19 mouse cellular contexts compared by ENCODE assay signal in genomic region chr2:137966460-137967076, GRCm38 (mm10).
DNase-seq lines count a peak whose midpoint lies in the region; ATAC-seq and TF ChIP-seq lines count a peak whose summit lies in the region.
"Had no signal": no experiment of that assay in that cellular context is flagged by ENCODE, and none has a peak within 500 bp of the region (broad histone marks: within the 10 kb centered on the region; RNA-seq: fewer than 3 reads in every experiment).

No protein-coding gene starts in this region.

- H3K4me3 ChIP-seq in hindbrain, embryonic 16.5 days (ENCODE audit: low read length): no peak overlapping the region
- no peak overlapping the region for H3K4me3 ChIP-seq in midbrain, embryonic 15.5 days
- H3K4me3 ChIP-seq: heart, embryonic 12.5 days had no signal

- DNase-seq in brain, embryonic 14.5 days (ENCODE audit: low read depth): peak; percentile 80
- DNase-seq in embryo, embryonic 9.5 days (ENCODE audit: extremely low spot score): peak; percentile 6
- no peak for DNase-seq in cerebellum, adult 11-12 months
- no peak for DNase-seq in spleen, adult 18-20 months
- DNase-seq in right cerebral cortex, adult 18-20 months: no peak
- DNase-seq: adrenal gland, postnatal 25 days; cerebellum, postnatal 25 days; heart, postnatal 36 days; liver; lung, adult 18-20 months; lung, postnatal 36 days; right cerebral cortex, postnatal 25 days; thymus, postnatal 36 days had no signal

- no peaks in the 10 kb centered on the region for H3K4me1 ChIP-seq in hindbrain, embryonic 16.5 days (ENCODE audit: control insufficient read depth, insufficient read depth, low read depth, low read length)
- H3K4me1 ChIP-seq in midbrain, embryonic 15.5 days: 0 out of 2 replicates have a peak, but pooled peaks cover 4% of the 10 kb centered on the region
- H3K4me1 ChIP-seq: heart, embryonic 12.5 days had no signal

- H3K9ac ChIP-seq in hindbrain, embryonic 16.5 days (ENCODE audit: low read depth, low read length): no peak overlapping the region
- H3K9ac ChIP-seq in midbrain, embryonic 15.5 days: no peak overlapping the region
- H3K9ac ChIP-seq: heart, embryonic 12.5 days had no signal

- no peaks in the 10 kb centered on the region for H3K9me3 ChIP-seq in hindbrain, embryonic 16.5 days (ENCODE audit: control insufficient read depth, low read length)
- no peaks in the 10 kb centered on the region for H3K9me3 ChIP-seq in midbrain, embryonic 15.5 days
- H3K9me3 ChIP-seq: heart, embryonic 12.5 days had no signal

- no peak for ATAC-seq in hindbrain, embryonic 16.5 days
- peak; percentile 79 for ATAC-seq in midbrain, embryonic 15.5 days (replicated peaks)
- no peak for ATAC-seq in cerebellum, adult (ENCODE audit: insufficient number of reproducible peaks, low FRiP score, low TSS enrichment)
- ATAC-seq: intestine, embryonic 16.5 days; Patski had no signal

- no peaks in the 10 kb centered on the region for H3K36me3 ChIP-seq in hindbrain, embryonic 16.5 days (ENCODE audit: control insufficient read depth, insufficient read depth, low read length)
- H3K36me3 ChIP-seq in midbrain, embryonic 15.5 days (replicated peaks): no peaks in the 10 kb centered on the region
- H3K36me3 ChIP-seq: heart, embryonic 12.5 days had no signal

- no peaks in the 10 kb centered on the region for H3K27me3 ChIP-seq in hindbrain, embryonic 16.5 days (replicated peaks; ENCODE audit: control insufficient read depth, insufficient read depth, low read length)
- H3K27me3 ChIP-seq in midbrain, embryonic 15.5 days (replicated peaks): no peaks in the 10 kb centered on the region
- H3K27me3 ChIP-seq: heart, embryonic 12.5 days had no signal

- H3K27ac ChIP-seq in hindbrain, embryonic 16.5 days (ENCODE audit: low read depth, low read length): no peak overlapping the region
- H3K27ac ChIP-seq in midbrain, embryonic 15.5 days: peak overlapping the region; percentile 56; the same call in 1 of the 2 replicates

- H3K4me2 ChIP-seq in hindbrain, embryonic 16.5 days (ENCODE audit: low read length): peak overlapping the region; percentile 3
- H3K4me2 ChIP-seq in midbrain, embryonic 15.5 days: peak overlapping the region; percentile 30
- H3K4me2 ChIP-seq: heart, embryonic 12.5 days had no signal

- TF ChIP-seq CTCF in brain, embryonic 14.5 days (IDR thresholded peaks at IDR 0.05; ENCODE audit: borderline replicate concordance, extremely low read depth, insufficient read depth, insufficient read length): no peak

- WGBS in hindbrain, embryonic 16.5 days: 26% methylated on average over 10 of the region's 10 CpGs
- WGBS in midbrain, embryonic 15.5 days: 17% methylated on average over 10 of the region's 10 CpGs

- no peak for TF ChIP-seq POLR2A in brain, embryonic 14.5 days (IDR thresholded peaks at IDR 0.05; ENCODE audit: borderline replicate concordance, extremely low read depth, insufficient read depth, insufficient read length, poor library complexity, severe bottlenecking)

Comparison
In these comparisons a context has a peak if more than half of its experiments do, and no peak if none do; other contexts are left out.
1. DNase-seq: peak in brain, embryonic 14.5 days (single experiment) and embryo, embryonic 9.5 days (single experiment); none in cerebellum, adult 11-12 months (single experiment), spleen, adult 18-20 months (0 of 2) and right cerebral cortex, adult 18-20 months (single experiment).